Mouse (Mus musculus) intestine, embryonic 16.5 days (tissue): ENCODE data around the gene Eml2. TPM values are rescaled to one million over a fixed set of nuclear protein-coding genes. Genes with fewer than 3 reads are reported as not detected.

Source experiments
- ATAC-seq: fragments of 200-750 bp; cut with Nextera tagmentation; 2 replicates; pipeline ENCODE4 v1.8.0; 2017; ENCODE audit warnings: moderate TSS enrichment, moderate library complexity
- H3K27ac ChIP-seq: fragments of 300-500 bp; sonication (generic); 2 replicates; pipeline ENCODE4 v1.5.1; 2014; ENCODE audit warnings: mild to moderate bottlenecking, low read length
- H3K27me3 ChIP-seq: fragments of 300-500 bp; sonication (generic); replicated peaks from 2 replicates; pipeline ENCODE4 v1.6.1; 2014; ENCODE audit warnings: low read length, control low read depth, mixed read lengths; ENCODE audit not compliant: control insufficient read depth, insufficient read depth
- H3K36me3 ChIP-seq: fragments of 300-500 bp; sonication (generic); 2 replicates; pipeline ENCODE4 v1.6.1; 2014; ENCODE audit warnings: low read length, control low read depth; ENCODE audit not compliant: control insufficient read depth, insufficient read depth
- H3K4me1 ChIP-seq: fragments of 300-500 bp; sonication (generic); 2 replicates; pipeline ENCODE4 v1.6.1; 2014; ENCODE audit warnings: low read length, control low read depth, mixed read lengths; ENCODE audit not compliant: control insufficient read depth, insufficient read depth
- H3K4me2 ChIP-seq: fragments of 300-500 bp; sonication (generic); 2 replicates; pipeline ENCODE4 v1.6.1; 2014; ENCODE audit warnings: low read depth, low read length, control low read depth
- H3K4me3 ChIP-seq: fragments of 300-500 bp; sonication (generic); 2 replicates; pipeline ENCODE4 v1.5.1; 2014; ENCODE audit warnings: mild to moderate bottlenecking, low read length
- H3K9ac ChIP-seq: fragments of 300-500 bp; sonication (generic); 2 replicates; pipeline ENCODE4 v1.6.1; 2014; ENCODE audit warnings: low read depth, low read length
- H3K9me3 ChIP-seq: fragments of 300-500 bp; sonication (generic); 2 replicates; pipeline ENCODE4 v1.6.1; 2016; ENCODE audit warnings: low read length, control low read depth; ENCODE audit not compliant: control insufficient read depth
- WGBS: fragments of 180-500 bp; shearing (Covaris S2); extraction: QIAGEN DNeasy Blood & Tissue Kit; methylation state at CpG from one replicate; pipeline ENCODE4 v1.1.7; 2014; 5-methylcytosine and 5-hydroxymethylcytosine counted together
- polyA plus RNA-seq: library from polyadenylated mRNA; unstranded; fragments of >200 nt; fragmentation: Nextera tagmentation; extraction: Ambion mirVana; gene quantifications from 2 replicates; pipeline ENCODE4 v1.2.1, GENCODE M21; 2015

The Eml2 gene
- polyA plus RNA-seq, 1 experiment from 2014 or later, result 7.1 TPM

GRCm38 (mm10) chr7:19158601-19159000 is 17.6 kb upstream of the Eml2 start:
- ATAC-seq, result no peak
- no peaks in the 10 kb centered on the region for H3K9me3 ChIP-seq
- no peaks in the 10 kb centered on the region for H3K36me3 ChIP-seq
- peaks cover 2% of the 10 kb centered on the region; the same call in 1 of the 2 replicates for H3K27me3 ChIP-seq
- no peak overlapping the region for H3K4me3 ChIP-seq
- H3K4me2 ChIP-seq, result no peak overlapping the region
- no peak overlapping the region for H3K9ac ChIP-seq
- no peak overlapping the region for H3K27ac ChIP-seq
- H3K4me1 ChIP-seq, result peaks cover 34% of the 10 kb centered on the region
- WGBS, result 64% methylated on average over 11 of the region's 11 CpGs

- no peaks in the 10 kb centered on the region for H3K9me3 ChIP-seq
- H3K27ac ChIP-seq, result no peak overlapping the region
- H3K9ac ChIP-seq, result peak overlapping the region; percentile 51
- ATAC-seq, result no peak
- H3K27me3 ChIP-seq, result peaks cover 2% of the 10 kb centered on the region; the same call in 1 of the 2 replicates
- WGBS, result 11% methylated on average over 18 of the region's 18 CpGs
- H3K4me2 ChIP-seq, result peak overlapping the region; percentile 94
- no peaks in the 10 kb centered on the region for H3K36me3 ChIP-seq
- peaks cover 42% of the 10 kb centered on the region for H3K4me1 ChIP-seq
- H3K4me3 ChIP-seq, result peak overlapping the region; percentile 54
Measured at GRCm38 (mm10) chr7:19159411-19159810, 16.8 kb upstream of the Eml2 start.

- Histone ChIP-seq H3K27me3 (peaks cover 2% of the 10 kb centered on the region; the same call in 1 of the 2 replicates), H3K4me1 (peaks cover 48% of the 10 kb centered on the region), H3K27ac (no peak overlapping the region), H3K4me2 (peak overlapping the region; percentile 94), H3K36me3 (no peaks in the 10 kb centered on the region), H3K4me3 (peak overlapping the region; percentile 54), H3K9ac (peak overlapping the region; percentile 69), H3K9me3 (no peaks in the 10 kb centered on the region)
- ATAC-seq, result peak; percentile 40
- under 1% methylated on average over 20 of the region's 20 CpGs for WGBS
Measured at GRCm38 (mm10) chr7:19160115-19160514, 16.1 kb upstream of the Eml2 start.

- Histone ChIP-seq H3K4me1 (peaks cover 39% of the 10 kb centered on the region), H3K9me3 (peaks cover 6% of the 10 kb centered on the region; the same call in 1 of the 2 replicates), H3K9ac (no peak overlapping the region), H3K27ac (no peak overlapping the region), H3K4me3 (no peak overlapping the region), H3K36me3 (no peaks in the 10 kb centered on the region), H3K4me2 (no peak overlapping the region), H3K27me3 (peaks cover 2% of the 10 kb centered on the region; the same call in 1 of the 2 replicates)
- WGBS, result 86% methylated on average over 7 of the region's 7 CpGs
- ATAC-seq, result no peak
Measured at GRCm38 (mm10) chr7:19162928-19163327, 13.3 kb upstream of the Eml2 start.

- peaks cover 2% of the 10 kb centered on the region; the same call in 1 of the 2 replicates for H3K27me3 ChIP-seq
- ATAC-seq, result peak; percentile 48
- WGBS, result 20% methylated on average over 12 of the region's 12 CpGs
- H3K4me2 ChIP-seq, result peak overlapping the region; percentile 40
- peaks cover 39% of the 10 kb centered on the region for H3K4me1 ChIP-seq
- H3K4me3 ChIP-seq, result no peak overlapping the region
- no peaks in the 10 kb centered on the region for H3K36me3 ChIP-seq
- 0 out of 2 replicates have a peak overlapping the region, but pooled peaks have one; percentile 24 for H3K27ac ChIP-seq
- H3K9ac ChIP-seq, result no peak overlapping the region
- H3K9me3 ChIP-seq, result peaks cover 6% of the 10 kb centered on the region; the same call in 1 of the 2 replicates
Measured at GRCm38 (mm10) chr7:19163752-19164151, 12.5 kb upstream of the Eml2 start.

GRCm38 (mm10) chr7:19164189-19164588 is 12.0 kb upstream of the Eml2 start:
- Histone ChIP-seq H3K27ac (0 out of 2 replicates have a peak overlapping the region, but pooled peaks have one; percentile 24), H3K4me3 (peak overlapping the region; percentile 13), H3K9me3 (peaks cover 6% of the 10 kb centered on the region; the same call in 1 of the 2 replicates), H3K4me2 (peak overlapping the region; percentile 40), H3K36me3 (no peaks in the 10 kb centered on the region), H3K27me3 (peaks cover 2% of the 10 kb centered on the region; the same call in 1 of the 2 replicates), H3K9ac (peak overlapping the region; percentile 40; the same call in 1 of the 2 replicates), H3K4me1 (peaks cover 39% of the 10 kb centered on the region)
- ATAC-seq, result peak; percentile 58
- WGBS, result under 1% methylated on average over 6 of the region's 6 CpGs

GRCm38 (mm10) chr7:19164978-19165377 is 11.2 kb upstream of the Eml2 start:
- WGBS, result 2% methylated on average over 13 of the region's 13 CpGs
- peak; percentile 52 for ATAC-seq
- no peak overlapping the region for H3K9ac ChIP-seq

GRCm38 (mm10) chr7:19165656-19166423 is 10.4 kb upstream of the Eml2 start, which contains the start of gene Gipr:
Gene Gipr (minus strand): TSS chr7:19166127.
- no peak within 1 kb of the TSS for H3K9ac ChIP-seq
- H3K9me3 ChIP-seq, result peaks cover 6% of the 10 kb centered on the region; the same call in 1 of the 2 replicates
- H3K4me2 ChIP-seq, result peak within 1 kb of the TSS; percentile 40
- H3K4me3 ChIP-seq, result 0 out of 2 replicates have a peak within 1 kb of the TSS, but pooled peaks have one; percentile 13
- 0 out of 2 replicates have a peak, but pooled peaks cover 2% of the 10 kb centered on the region for H3K27me3 ChIP-seq
- no peaks in the 10 kb centered on the region for H3K36me3 ChIP-seq
- H3K4me1 ChIP-seq, result peaks cover 30% of the 10 kb centered on the region
- ATAC-seq, result peak; percentile 28
- no peak within 1 kb of the TSS for H3K27ac ChIP-seq
- 11% methylated on average over 14 of the region's 14 CpGs for WGBS

More at GRCm38 (mm10) chr7:19164978-19165377, 11.2 kb upstream of the Eml2 start:
- Histone ChIP-seq H3K27me3 (peaks cover 2% of the 10 kb centered on the region; the same call in 1 of the 2 replicates), H3K36me3 (no peaks in the 10 kb centered on the region), H3K4me1 (peaks cover 35% of the 10 kb centered on the region), H3K4me3 (peak overlapping the region; percentile 13; the same call in 1 of the 2 replicates), H3K4me2 (peak overlapping the region; percentile 40), H3K27ac (no peak overlapping the region), H3K9me3 (peaks cover 6% of the 10 kb centered on the region; the same call in 1 of the 2 replicates)

GRCm38 (mm10) chr7:19166990-19167389 is 9.2 kb upstream of the Eml2 start:
- H3K9ac ChIP-seq, result no peak overlapping the region
- H3K9me3 ChIP-seq, result peaks cover 6% of the 10 kb centered on the region; the same call in 1 of the 2 replicates
- H3K4me3 ChIP-seq, result no peak overlapping the region
- no peak for ATAC-seq
- H3K4me2 ChIP-seq, result no peak overlapping the region
- WGBS, result 81% methylated on average over 3 of the region's 3 CpGs
- H3K36me3 ChIP-seq, result no peaks in the 10 kb centered on the region
- 0 out of 2 replicates have a peak, but pooled peaks cover 2% of the 10 kb centered on the region for H3K27me3 ChIP-seq
- H3K4me1 ChIP-seq, result peaks cover 30% of the 10 kb centered on the region
- H3K27ac ChIP-seq, result no peak overlapping the region
